Mouse (Mus musculus) G1E (cell line): ENCODE measurements around the gene Rps9. TPM values are rescaled to one million over a fixed set of nuclear protein-coding genes. Genes with fewer than 3 reads are reported as not detected.

Source experiments
- ATAC-seq: 2 replicates; pipeline ENCODE4 v1.8.0; 2016; ENCODE audit warnings: mild to moderate bottlenecking; ENCODE audit not compliant: insufficient number of reproducible peaks, poor library complexity, low FRiP score, severe bottlenecking; ENCODE audit errors: extremely low read depth
- DNase-seq: peaks from one replicate; pipeline ENCODE4 v3.0.0; 2012; ENCODE audit warnings: low spot score
- H3K27me3 ChIP-seq: 2 replicates; pipeline ENCODE4 v1.6.1; 2012; ENCODE audit warnings: mild to moderate bottlenecking, low read length, inconsistent platforms; ENCODE audit not compliant: insufficient read depth
- H3K36me3 ChIP-seq: replicated peaks from 2 replicates; pipeline ENCODE3; 2012; ENCODE audit warnings: mild to moderate bottlenecking, inconsistent platforms
- H3K4me1 ChIP-seq: 2 replicates; pipeline ENCODE4 v1.6.1; 2012; ENCODE audit warnings: low read depth, low read length, inconsistent platforms, mixed read lengths; ENCODE audit not compliant: insufficient read depth
- H3K4me3 ChIP-seq: 2 replicates; pipeline ENCODE4 v1.5.1; 2012; ENCODE audit warnings: low read depth, mild to moderate bottlenecking, inconsistent platforms, low read length, moderate library complexity, mixed read lengths
- H3K9me3 ChIP-seq: replicated peaks from 2 replicates; pipeline ENCODE4 v1.6.1; 2012; ENCODE audit warnings: inconsistent platforms
- CTCF ChIP-seq: IDR thresholded peaks from 2 replicates; pipeline ENCODE4 v1.5.1; 2012; ENCODE audit warnings: low read depth, low read length, inconsistent platforms, mixed read lengths
- GATA1 ChIP-seq: IDR thresholded peaks from 2 replicates; pipeline ENCODE4 v1.6.1; 2012; ENCODE audit warnings: borderline replicate concordance, low read length, inconsistent platforms, mixed read lengths
- GATA2 ChIP-seq: IDR thresholded peaks from 2 replicates; pipeline ENCODE4 v1.6.1; 2012; ENCODE audit warnings: low read depth, low read length, inconsistent platforms, borderline replicate concordance
- POLR2AphosphoS5 ChIP-seq: IDR thresholded peaks from 2 replicates; pipeline ENCODE4 v1.6.1; 2012; ENCODE audit warnings: low read depth, low read length, inconsistent platforms; ENCODE audit not compliant: insufficient replicate concordance
- TAL1 ChIP-seq: conservative IDR thresholded peaks from 2 replicates; pipeline ENCODE4 v1.6.1; 2012; ENCODE audit warnings: low read depth, low read length, inconsistent platforms, mixed read lengths
- polyA plus RNA-seq: library from polyadenylated mRNA; stranded (reverse); fragments of >175 nt; gene quantifications from 2 replicates; pipeline ENCODE4 v1.2.3, GENCODE M21; 2012
- total RNA-seq, 2 experiments: library from RNA; stranded (forward) in 1 of 2; stranded (reverse) in 1 of 2; fragments of 200-1000 nt in 1 of 2; fragments of >200 nt in 1 of 2; fragmentation: Nextera tagmentation in 1 of 2; gene quantifications; 2 replicates each; pipeline ENCODE4 v1.2.3; 2014 to 2017

Gene Rps9
- total RNA-seq (2014; fragmentation: Nextera tagmentation): 1,085 and 1,090 TPM in 2 replicates
- 2,177 and 2,187 TPM in 2 replicates for total RNA-seq (2017)
- polyA plus RNA-seq: 598 and 1,340 TPM in 2 replicates

DNA sequence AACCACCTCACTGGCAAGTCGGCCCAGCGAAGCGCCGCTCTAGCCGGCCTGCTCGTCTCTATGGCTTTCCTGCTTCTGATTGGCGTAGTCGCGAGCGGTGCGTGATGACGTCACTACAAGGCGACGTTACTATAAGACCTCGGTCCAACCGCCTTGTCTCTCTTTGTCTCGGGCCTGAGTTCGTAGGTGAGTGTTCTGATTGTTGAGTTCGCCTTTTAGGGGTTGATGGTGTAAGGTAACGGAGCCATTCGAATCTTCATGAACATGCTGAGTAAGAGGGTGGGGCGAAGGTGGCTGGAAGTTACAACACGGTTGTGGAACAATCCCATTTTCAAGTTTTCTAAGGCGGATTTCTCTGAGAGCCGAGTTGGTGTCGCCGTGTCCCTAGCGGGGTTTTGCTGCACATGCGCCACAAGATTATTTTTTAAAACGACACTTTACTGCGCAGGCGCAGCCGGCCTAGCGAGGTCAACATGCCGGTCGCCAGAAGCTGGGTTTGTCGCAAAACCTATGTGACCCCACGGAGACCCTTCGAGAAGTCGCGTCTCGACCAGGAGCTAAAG lies at the start of gene Rps9:
Rps9 (plus strand) TSS at position 115 of the 563 bp plus-strand sequence.
- peaks cover 49% of the 10 kb centered on the region for H3K36me3 ChIP-seq
- ATAC-seq (peak; percentile 79), DNase-seq (peak; percentile 73)
- TF ChIP-seq POLR2AphosphoS5 (peak; percentile 97), CTCF (no peak)
- no peaks in the 10 kb centered on the region for H3K9me3 ChIP-seq
- H3K27me3 ChIP-seq: no peaks in the 10 kb centered on the region
- H3K4me3 ChIP-seq: peak within 1 kb of the TSS; percentile 75
- peaks cover 23% of the 10 kb centered on the region for H3K4me1 ChIP-seq

GRCm38 (mm10) chr7:3656966-3657365 lies 46.8 kb upstream of the Rps9 start:
- Histone ChIP-seq H3K4me1 (peaks cover 27% of the 10 kb centered on the region), H3K4me3 (no peak overlapping the region), H3K36me3 (peaks cover 100% of the 10 kb centered on the region), H3K9me3 (no peaks in the 10 kb centered on the region), H3K27me3 (no peaks in the 10 kb centered on the region)
- DNase-seq (no peak), ATAC-seq (no peak)
- TF ChIP-seq POLR2AphosphoS5 (no peak), CTCF (no peak), GATA1 (no peak), TAL1 (no peak), GATA2 (no peak)

- peaks cover 100% of the 10 kb centered on the region for H3K36me3 ChIP-seq
- ATAC-seq: no peak
Observed at GRCm38 (mm10) chr7:3658578-3658977, 45.2 kb upstream of the Rps9 start.

DNA sequence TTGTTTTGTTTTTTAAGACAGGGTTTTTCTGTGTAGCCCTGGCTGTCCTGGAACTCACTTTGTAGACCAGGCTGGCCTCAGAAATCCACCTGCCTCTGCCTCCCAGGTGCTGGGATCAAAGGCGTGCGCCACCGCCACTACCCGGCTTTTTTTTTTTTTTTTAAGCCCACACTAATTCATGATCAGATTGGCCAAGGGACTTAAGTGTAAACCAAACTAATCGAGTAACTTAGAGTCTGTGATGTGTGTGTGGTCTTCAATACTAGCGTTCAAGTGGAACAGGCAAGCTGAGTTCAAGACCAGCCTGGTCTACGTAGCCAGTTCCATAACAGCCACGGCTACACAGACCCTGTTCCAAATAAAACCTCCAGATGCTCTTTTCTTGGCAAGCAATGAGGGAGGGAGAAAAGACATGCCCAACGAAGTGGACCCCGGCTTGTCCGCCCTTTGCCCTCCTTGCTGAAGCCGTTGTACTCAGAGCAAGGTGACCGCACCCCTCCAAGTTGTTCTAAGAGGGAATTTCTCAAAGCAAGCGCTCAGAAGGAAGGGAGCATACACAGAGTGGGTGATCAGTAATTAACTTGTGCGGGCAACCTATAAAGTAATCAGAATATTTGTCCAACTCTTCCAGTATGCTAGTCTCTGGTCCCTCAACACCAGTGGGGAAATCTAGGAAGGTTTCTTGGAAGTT lies 39.1 kb upstream of the Rps9 start:
- peaks cover 48% of the 10 kb centered on the region for H3K36me3 ChIP-seq
- peak overlapping the region; percentile 86 for H3K4me3 ChIP-seq
- peaks cover 40% of the 10 kb centered on the region for H3K4me1 ChIP-seq
- H3K9me3 ChIP-seq: no peaks in the 10 kb centered on the region
- ATAC-seq (no peak), DNase-seq (no peak)
- H3K27me3 ChIP-seq: no peaks in the 10 kb centered on the region
- no peak for TF ChIP-seq GATA2
- no peak for TF ChIP-seq GATA1
- TF ChIP-seq CTCF: no peak
- TF ChIP-seq POLR2AphosphoS5: no peak
- TF ChIP-seq TAL1: no peak

More at GRCm38 (mm10) chr7:3658578-3658977, 45.2 kb upstream of the Rps9 start:
- no peaks in the 10 kb centered on the region for H3K9me3 ChIP-seq
- H3K27me3 ChIP-seq: no peaks in the 10 kb centered on the region
- H3K4me3 ChIP-seq: no peak overlapping the region
- no peak for DNase-seq
- peaks cover 21% of the 10 kb centered on the region for H3K4me1 ChIP-seq
- TF ChIP-seq CTCF (no peak), TAL1 (no peak)

DNA sequence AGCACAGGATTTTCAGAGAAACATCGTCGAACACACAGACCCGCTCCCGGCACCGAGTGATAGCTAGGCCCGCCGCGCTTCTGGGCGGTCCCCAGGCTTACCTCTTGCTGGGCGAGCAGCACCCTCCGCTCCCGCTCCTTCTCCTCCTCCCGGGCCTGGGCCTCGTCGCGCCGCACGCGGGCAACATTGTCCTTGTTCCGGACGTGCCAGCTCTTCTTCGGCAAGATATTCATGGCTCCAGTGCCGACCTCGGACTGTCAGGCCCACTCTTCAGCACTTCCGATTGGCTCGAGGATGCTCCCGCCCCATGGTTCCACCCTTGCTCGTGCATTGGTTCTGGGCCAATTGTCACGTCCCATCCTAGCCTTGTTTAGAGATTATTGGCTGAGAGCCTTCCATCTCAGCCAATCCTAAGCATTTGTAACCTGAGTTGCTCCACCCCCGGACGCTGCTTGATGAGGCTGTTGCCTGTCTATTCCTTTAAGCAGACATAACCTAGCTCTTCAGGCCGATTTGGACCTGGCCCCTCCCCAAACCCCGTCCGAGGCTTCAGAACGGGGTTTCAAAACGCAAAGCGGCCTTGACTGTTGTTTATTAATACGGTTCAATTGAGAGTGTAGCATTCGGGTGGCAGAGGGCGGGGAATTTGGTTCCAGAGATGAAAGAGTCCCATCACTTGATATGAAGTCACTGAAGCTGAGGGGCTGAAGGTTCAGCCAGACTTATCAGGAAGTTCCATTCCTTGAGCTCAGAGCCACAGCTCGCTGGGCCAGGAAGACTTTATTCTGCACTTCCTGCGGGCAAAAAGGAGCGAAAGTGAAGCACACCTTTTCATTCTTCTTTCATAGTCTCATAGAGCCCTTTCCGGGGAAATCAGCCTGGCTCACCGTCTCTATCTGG lies 38.3 kb upstream of the Rps9 start, which contains the start of gene Leng1:
Leng1 (minus strand) TSS at position 626 of the 900 bp plus-strand sequence.
- peak within 1 kb of the TSS; percentile 86 for H3K4me3 ChIP-seq
- no peaks in the 10 kb centered on the region for H3K9me3 ChIP-seq
- H3K27me3 ChIP-seq: no peaks in the 10 kb centered on the region
- peaks cover 35% of the 10 kb centered on the region for H3K4me1 ChIP-seq
- DNase-seq (peak; percentile 94), ATAC-seq (peak; percentile 98)
- no peak for TF ChIP-seq CTCF
- TF ChIP-seq GATA1: no peak
- no peak for TF ChIP-seq GATA2
- TF ChIP-seq TAL1: no peak
- no peak for TF ChIP-seq POLR2AphosphoS5
- H3K36me3 ChIP-seq: peaks cover 42% of the 10 kb centered on the region

DNA sequence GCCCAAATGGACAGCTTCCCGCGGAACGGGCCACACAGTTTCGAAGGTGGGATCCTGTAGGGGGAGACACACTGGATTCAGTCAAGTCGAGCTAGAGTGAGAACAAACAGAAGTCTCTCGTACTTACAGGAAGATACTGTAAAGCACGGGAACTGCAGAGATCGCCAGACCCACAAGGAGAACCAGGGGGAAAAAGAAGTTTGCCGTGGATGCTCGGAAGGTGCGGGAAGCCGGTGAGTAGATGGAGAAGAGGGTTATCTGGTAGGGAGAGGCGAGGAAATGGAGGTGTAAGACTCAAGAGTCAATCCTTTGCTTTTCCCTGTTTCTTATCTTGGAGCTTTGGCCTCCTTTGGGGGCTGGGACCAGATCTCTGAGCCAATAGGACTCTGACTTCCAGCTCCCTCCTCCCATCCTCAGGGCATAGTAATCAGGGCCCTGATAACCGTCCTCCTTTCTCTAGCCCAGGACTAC lies 36.8 kb upstream of the Rps9 start:
- H3K9me3 ChIP-seq: no peaks in the 10 kb centered on the region
- TF ChIP-seq TAL1 (no peak), GATA1 (no peak), POLR2AphosphoS5 (no peak), CTCF (no peak), GATA2 (no peak)
- peaks cover 4% of the 10 kb centered on the region; the same call in 1 of the 2 replicates for H3K27me3 ChIP-seq
- peak overlapping the region; percentile 53; the same call in 1 of the 2 replicates for H3K4me3 ChIP-seq
- DNase-seq: no peak
- peaks cover 34% of the 10 kb centered on the region for H3K4me1 ChIP-seq
- peaks cover 27% of the 10 kb centered on the region for H3K36me3 ChIP-seq
- no peak for ATAC-seq
